In genomic region chr1:83451291-83451690, GRCm38 (mm10) we compare ENCODE assay signal across 19 mouse cellular contexts. TPM values are rescaled to one million over a fixed set of nuclear protein-coding genes. Genes with fewer than 3 reads are reported as not detected.
DNase-seq lines count a peak whose midpoint lies in the region; ATAC-seq lines count a peak whose summit lies in the region.
"Had no signal": no experiment of that assay in that cellular context is flagged by ENCODE, and none has a peak within 500 bp of the region (broad histone marks: within the 10 kb centered on the region; RNA-seq: fewer than 3 reads in every experiment).

No protein-coding gene starts in this region.

- H3K9ac ChIP-seq in forebrain, embryonic 11.5 days (ENCODE audit: low read length): no peak overlapping the region
- H3K9ac ChIP-seq: hindbrain, embryonic 12.5 days; limb, embryonic 12.5 days; neural tube, embryonic 15.5 days had no signal

- H3K4me1 ChIP-seq in heart, embryonic 10.5 days: no peaks in the 10 kb centered on the region
- no peaks in the 10 kb centered on the region for H3K4me1 ChIP-seq in forebrain, embryonic 11.5 days (replicated peaks; ENCODE audit: control insufficient read depth, insufficient read depth, low read length)
- H3K4me1 ChIP-seq: embryonic facial prominence, embryonic 10.5 days; hindbrain, embryonic 12.5 days; limb, embryonic 12.5 days; neural tube, embryonic 15.5 days had no signal

- no peak overlapping the region for H3K27ac ChIP-seq in heart, embryonic 10.5 days
- H3K27ac ChIP-seq in forebrain, embryonic 11.5 days (ENCODE audit: low read depth, low read length): no peak overlapping the region
- H3K27ac ChIP-seq: embryonic facial prominence, embryonic 10.5 days; heart, adult 2 months; hindbrain, embryonic 12.5 days; kidney, postnatal 0 days; limb, embryonic 12.5 days; macrophage; neural tube, embryonic 15.5 days had no signal

- no peak for ATAC-seq in forebrain, embryonic 11.5 days (replicated peaks; ENCODE audit: low FRiP score)

- no peaks in the 10 kb centered on the region for H3K27me3 ChIP-seq in heart, embryonic 10.5 days (ENCODE audit: insufficient read depth, poor library complexity, severe bottlenecking)
- no peaks in the 10 kb centered on the region for H3K27me3 ChIP-seq in forebrain, embryonic 11.5 days (ENCODE audit: control insufficient read depth, insufficient read depth, low read length)
- H3K27me3 ChIP-seq: hindbrain, embryonic 12.5 days; limb, embryonic 12.5 days; neural tube, embryonic 15.5 days had no signal

- no peaks in the 10 kb centered on the region for H3K9me3 ChIP-seq in heart, embryonic 10.5 days
- H3K9me3 ChIP-seq in forebrain, embryonic 11.5 days (ENCODE audit: control insufficient read depth, low read length): no peaks in the 10 kb centered on the region
- H3K9me3 ChIP-seq: embryonic facial prominence, embryonic 10.5 days; hindbrain, embryonic 12.5 days; limb, embryonic 12.5 days; neural tube, embryonic 15.5 days had no signal

- 35% methylated on average over 5 of the region's 5 CpGs for whole genome bisulfite sequencing in heart, embryonic 10.5 days
- 82% methylated on average over 5 of the region's 5 CpGs for WGBS in forebrain, embryonic 11.5 days

- peak; percentile 1 to 9 for DNase-seq in heart, adult 18-20 months
- DNase-seq in heart, embryonic 10.5 days (ENCODE audit: low spot score): no peak
- DNase-seq in brain, adult 2 months (ENCODE audit: low read depth, low spot score): peak; percentile 92
- peak; percentile 84 for DNase-seq in cerebellum, adult 9-11 months
- peak; percentile 13 for DNase-seq in gastrocnemius, postnatal 25 days
- DNase-seq in yolk sac, embryonic 10.5 days (ENCODE audit: low spot score): no peak
- DNase-seq in adrenal gland, adult 18-20 months (ENCODE audit: low spot score in 2 of 2): no peak
- no peak for DNase-seq in forebrain, embryonic 11.5 days (ENCODE audit: low spot score)
- DNase-seq: right cerebral cortex, postnatal 25 days; thymus, postnatal 25 days had no signal

- no peaks in the 10 kb centered on the region for H3K36me3 ChIP-seq in heart, embryonic 10.5 days
- H3K36me3 ChIP-seq in forebrain, embryonic 11.5 days (ENCODE audit: control insufficient read depth, insufficient read depth, low read length): no peaks in the 10 kb centered on the region
- H3K36me3 ChIP-seq: embryonic facial prominence, embryonic 10.5 days; hindbrain, embryonic 12.5 days; limb, embryonic 12.5 days; neural tube, embryonic 15.5 days had no signal

- no peak overlapping the region for H3K4me3 ChIP-seq in heart, embryonic 10.5 days
- no peak overlapping the region for H3K4me3 ChIP-seq in forebrain, embryonic 11.5 days (ENCODE audit: low read depth, low read length)
- H3K4me3 ChIP-seq: embryonic facial prominence, embryonic 10.5 days; heart, adult 2 months; hindbrain, embryonic 12.5 days; limb, embryonic 12.5 days; neural tube, embryonic 15.5 days had no signal

- no peak overlapping the region for H3K4me2 ChIP-seq in forebrain, embryonic 11.5 days (ENCODE audit: low read depth, low read length, severe bottlenecking)
- H3K4me2 ChIP-seq: hindbrain, embryonic 12.5 days; limb, embryonic 12.5 days; neural tube, embryonic 15.5 days had no signal

RNA-seq across cellular contexts. Expression of gene Sphkap, which starts 43.3 kb away (rescaled TPM):
- 1 to 10 TPM in 1 of 2 experiments, under 1 TPM in 1; 0.47 to 1.0 TPM for total RNA-seq in heart, adult 18-20 months (2021)
- polyA plus RNA-seq in heart, embryonic 10.5 days (2016; fragmentation: Nextera tagmentation; extraction: Ambion mirVana): 20.9 and 28.4 TPM in 2 replicates
- under 1 TPM; 0.05 to 0.36 TPM for total RNA-seq in gastrocnemius, postnatal 25 days (2021)
- total RNA-seq in adrenal gland, adult 18-20 months (2021): 1 to 10 TPM; 8.2 to 8.6 TPM
- polyA plus RNA-seq in forebrain, embryonic 11.5 days (2014; fragmentation: Nextera tagmentation; extraction: Ambion mirVana): 0.75 and 1.1 TPM in 2 replicates
- total RNA-seq: MEL had no signal
- polyA plus RNA-seq: C2C12, macrophage had no signal

Comparison
In these comparisons a context has a peak if more than half of its experiments do, and no peak if none do; other contexts are left out.
1. DNase-seq: peak in heart, adult 18-20 months (2 of 2), brain, adult 2 months (single experiment), cerebellum, adult 9-11 months (single experiment) and gastrocnemius, postnatal 25 days (single experiment); none in heart, embryonic 10.5 days (single experiment), yolk sac, embryonic 10.5 days (single experiment), adrenal gland, adult 18-20 months (0 of 2) and forebrain, embryonic 11.5 days (single experiment).
2. RNA of gene Sphkap, which starts 43.3 kb away (total RNA-seq): 8.2 to 8.6 TPM in adrenal gland, adult 18-20 months; 0.47 to 1.0 TPM in heart, adult 18-20 months and 0.05 to 0.36 TPM in gastrocnemius, postnatal 25 days; every median in the first group is over 4 times any median in the second.